Mouse (Mus musculus): ENCODE data around the gene Rhebl1.

Gene Rhebl1

DNA sequence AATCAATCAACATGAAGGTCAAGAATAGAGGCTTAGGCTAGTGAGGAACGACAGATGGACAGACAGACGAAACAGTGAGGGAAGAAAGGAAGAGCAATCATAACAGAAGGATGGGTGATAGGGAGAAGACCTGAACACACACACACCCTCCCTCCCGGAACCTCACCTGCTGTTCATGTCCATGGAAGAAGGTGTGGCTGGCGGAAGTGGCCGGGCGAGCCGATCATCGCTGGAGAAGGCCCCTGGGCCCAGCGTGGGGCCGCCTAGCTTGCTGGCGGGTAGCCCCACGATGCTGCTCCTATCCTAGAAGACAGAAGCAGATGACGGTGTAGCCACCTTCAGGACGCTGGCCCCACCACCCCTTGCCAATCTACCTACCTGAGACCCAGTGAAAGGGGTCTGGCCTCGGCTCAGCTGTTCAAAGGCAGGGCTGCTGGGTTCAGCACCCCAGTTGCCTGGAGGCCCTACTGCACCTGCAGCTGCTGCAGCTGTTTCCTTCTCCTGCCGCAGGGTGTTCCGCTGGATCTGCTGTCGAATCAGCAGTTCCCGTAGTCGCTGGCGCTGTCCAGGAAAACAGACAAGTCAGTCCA lies 43.0 kb downstream of the Rhebl1 start:
- in situ Hi-C loops (cut with MboI) = no loop called here

DNA sequence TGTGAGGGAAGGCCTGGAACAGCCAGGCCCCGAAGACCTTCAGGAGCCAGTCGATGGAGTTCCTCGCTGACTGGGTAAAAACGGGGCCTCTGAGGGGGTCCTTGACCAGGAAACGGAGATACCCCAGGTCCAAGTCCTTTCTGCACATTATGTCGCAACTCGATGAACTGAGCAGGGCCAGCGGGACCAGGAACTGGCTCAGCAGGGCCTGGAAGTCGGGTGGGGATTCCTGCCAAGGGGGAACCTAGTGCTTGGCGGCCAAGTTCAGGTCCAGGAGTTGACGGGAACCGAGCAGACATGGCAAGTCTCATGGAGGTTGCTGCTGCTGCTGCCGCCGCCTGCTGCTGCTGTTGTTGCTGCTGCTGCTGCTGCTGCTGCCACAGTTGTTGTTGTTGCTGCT lies 43.7 kb downstream of the Rhebl1 start:
- in situ Hi-C loops (cut with MboI) = no loop called here

- in situ Hi-C loops (cut with MboI) = no loop called here
These were observed 44.3 kb downstream of the Rhebl1 start for GRCm38 (mm10) chr15:98849956-98850600.

GRCm38 (mm10) chr15:98849165-98849564 lies 45.2 kb downstream of the Rhebl1 start:
- in situ Hi-C loops (cut with MboI) = no loop called here

- in situ Hi-C loops (cut with MboI) = no loop called here
These were observed 48.2 kb downstream of the Rhebl1 start for GRCm38 (mm10) chr15:98846140-98846539.

GRCm38 (mm10) chr15:98845149-98845548 lies 49.2 kb downstream of the Rhebl1 start:
- in situ Hi-C loops (cut with MboI) = no loop called here

- in situ Hi-C loops (cut with MboI) = no loop called here
These were observed 50.6 kb downstream of the Rhebl1 start for GRCm38 (mm10) chr15:98843595-98844223.

DNA sequence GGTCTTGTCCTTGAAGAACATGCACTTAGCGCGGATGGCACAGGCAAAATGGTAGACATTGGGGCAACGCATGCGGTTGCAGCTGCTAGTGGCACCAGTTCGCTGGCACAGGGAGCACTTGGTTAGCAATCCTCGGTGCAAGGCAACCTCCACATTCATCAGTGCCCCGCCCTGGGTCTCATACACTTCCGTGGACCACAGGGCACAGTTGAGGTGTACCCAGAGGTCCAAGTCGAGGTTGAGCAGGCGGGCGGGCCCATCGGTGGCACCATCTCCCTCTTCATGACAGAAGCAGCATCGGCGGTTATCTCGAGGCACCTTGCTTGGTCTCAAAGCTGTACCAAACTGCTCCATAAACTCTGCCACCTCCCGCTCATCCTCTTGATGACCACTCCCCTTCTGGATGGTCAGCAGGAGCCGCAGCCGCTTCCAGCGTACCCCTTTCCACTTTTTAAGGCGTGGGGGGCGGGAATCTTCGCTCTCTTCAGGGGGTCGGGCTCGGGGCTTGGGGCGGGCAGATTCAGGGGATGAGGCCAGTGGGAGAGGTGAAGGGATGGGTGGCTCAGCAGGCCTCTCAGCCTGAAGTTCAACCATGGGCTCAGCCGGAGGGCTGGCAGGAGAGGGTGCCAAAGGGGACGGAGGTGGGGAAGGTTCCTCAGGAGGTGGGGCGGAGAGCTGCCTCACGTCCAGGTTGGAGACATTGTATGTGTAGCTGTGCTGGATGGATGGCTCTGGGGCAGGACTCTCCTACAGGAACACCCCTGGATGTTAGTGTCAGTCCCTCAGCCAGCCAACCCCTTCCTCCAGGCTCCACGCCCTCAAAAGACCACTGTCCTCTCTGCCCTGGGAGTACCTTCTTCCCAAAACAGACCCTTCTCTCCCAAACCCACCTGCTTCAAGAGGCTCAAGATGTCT lies 54.4 kb downstream of the Rhebl1 start:
- in situ Hi-C loops (cut with MboI) = no loop called here

- in situ Hi-C loops (cut with MboI) = no loop called here
These were observed 55.2 kb downstream of the Rhebl1 start for GRCm38 (mm10) chr15:98839161-98839560.

GRCm38 (mm10) chr15:98837743-98838103 lies 56.6 kb downstream of the Rhebl1 start:
- in situ Hi-C loops (cut with MboI) = no loop called here

- in situ Hi-C loops (cut with MboI) = no loop called here
These were observed 57.2 kb downstream of the Rhebl1 start for GRCm38 (mm10) chr15:98837006-98837742.

GRCm38 (mm10) chr15:98835291-98835690 lies 59.0 kb downstream of the Rhebl1 start:
- in situ Hi-C loops (cut with MboI) = no loop called here

- in situ Hi-C loops (cut with MboI) = no loop called here
These were observed 60.3 kb downstream of the Rhebl1 start for GRCm38 (mm10) chr15:98834059-98834458.

DNA sequence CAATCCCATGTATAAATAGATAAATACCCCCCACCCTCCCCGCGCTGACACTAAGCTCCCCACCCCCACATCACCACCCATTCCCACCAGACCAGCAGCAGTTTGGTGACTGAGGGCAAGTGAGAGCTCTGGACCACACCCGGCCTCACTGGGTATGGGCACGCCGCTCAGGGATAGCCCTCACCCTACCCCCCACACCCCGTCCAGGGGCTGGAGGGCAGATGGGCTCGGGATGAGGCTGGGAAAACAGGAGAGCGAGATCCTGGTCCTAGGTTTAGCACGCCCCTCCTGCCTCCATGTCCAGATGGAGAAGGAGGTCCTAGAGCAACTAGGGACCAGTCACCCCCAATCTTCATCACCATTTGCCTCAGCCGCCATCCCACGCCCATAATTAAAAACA lies 61.1 kb downstream of the Rhebl1 start:
- in situ Hi-C loops (cut with MboI) = no loop called here

DNA sequence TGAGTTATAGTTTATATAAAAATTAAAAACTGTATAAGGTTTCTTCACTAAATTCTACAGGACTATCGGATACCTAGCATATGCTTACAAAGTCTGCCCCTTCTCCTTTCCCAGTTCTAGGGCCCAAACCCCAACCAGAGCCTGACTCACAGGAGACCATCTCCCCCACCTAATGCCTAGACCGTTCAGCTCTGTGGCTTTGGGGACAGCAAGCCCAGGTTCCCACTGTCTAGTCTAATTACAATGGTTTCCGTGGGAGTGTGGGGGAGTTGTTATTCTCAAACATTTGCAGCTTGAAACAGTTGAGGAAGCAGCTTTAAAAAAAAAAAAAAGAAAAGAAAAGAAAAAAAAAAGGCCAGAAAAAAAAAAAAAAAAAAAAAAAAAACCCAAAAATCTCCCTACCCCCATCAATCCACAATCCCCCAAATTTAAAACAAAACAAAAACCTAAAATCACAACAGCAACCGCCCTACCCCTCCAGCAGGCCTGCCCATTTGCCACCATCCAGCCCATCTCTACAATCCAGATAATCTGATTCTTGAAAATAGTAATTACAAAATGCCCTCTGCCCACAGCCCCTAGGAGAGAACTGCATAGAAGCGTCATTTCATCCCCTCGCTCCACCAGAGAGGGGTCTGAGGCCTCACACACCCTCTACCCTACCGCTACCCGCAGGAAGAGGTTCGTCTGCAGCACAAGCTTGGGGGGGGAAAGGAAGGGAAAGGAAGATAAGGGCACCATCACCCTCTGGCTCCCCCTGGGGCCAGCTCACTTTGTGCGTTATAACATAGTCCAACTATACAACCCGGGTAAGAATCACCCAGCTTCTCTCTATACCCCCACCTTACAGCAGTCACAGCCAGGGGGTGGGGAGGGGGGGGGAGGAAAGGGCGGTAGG lies 61.9 kb downstream of the Rhebl1 start:
- in situ Hi-C loops (cut with MboI) = no loop called here

DNA sequence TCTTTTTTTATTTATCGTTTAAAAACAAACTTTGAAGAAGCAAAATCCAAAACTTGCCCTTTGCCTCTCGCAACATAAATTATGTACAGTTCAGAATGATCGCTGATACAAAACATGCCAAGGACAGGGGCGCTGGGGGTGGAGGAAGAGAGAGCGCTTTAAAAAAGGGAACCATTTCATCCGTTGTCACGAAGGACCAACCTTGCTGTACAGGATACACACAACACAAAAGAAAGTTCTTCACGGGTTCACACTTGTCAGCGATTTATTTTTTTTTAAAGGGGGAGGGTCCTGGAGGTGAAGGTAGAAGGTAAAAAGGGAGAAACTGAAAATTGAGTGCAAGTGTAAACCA lies 62.7 kb downstream of the Rhebl1 start:
- in situ Hi-C loops (cut with MboI) = no loop called here

- in situ Hi-C loops (cut with MboI) = no loop called here
These were observed 63.3 kb downstream of the Rhebl1 start, which contains the start of gene Prkag1 for GRCm38 (mm10) chr15:98830736-98831683. Gene Prkag1, minus strand, starts transcription at chr15:98831521.

Data from mature B cell (primary cell).